Mouse (Mus musculus): ENCODE measurements around the gene Capn2. TPM values are rescaled to one million over a fixed set of nuclear protein-coding genes. Genes with fewer than 3 reads are reported as not detected.

Gene Capn2
- polyA plus RNA-seq, 1 experiment = 61.4 TPM

GRCm38 (mm10) chr1:182553649-182554375 is 36.4 kb upstream of the Capn2 start:
- TF ChIP-seq POLR2A (IDR thresholded peaks at IDR 0.05; ENCODE audit: extremely low read depth, insufficient read depth, low read length) (no peak), CTCF (IDR thresholded peaks at IDR 0.05; ENCODE audit: extremely low read depth, insufficient read depth, low read length) (peak; percentile 90)

GRCm38 (mm10) chr1:182550761-182551160 is 33.4 kb upstream of the Capn2 start:
- Histone ChIP-seq H3K27ac (ENCODE audit: insufficient read depth, low read length) (no peak overlapping the region), H3K4me3 (ENCODE audit: insufficient read depth, low read length) (no peak overlapping the region), H3K4me1 (ENCODE audit: control insufficient read depth, insufficient read depth, low read length) (no peaks in the 10 kb centered on the region)
- no peak for TF ChIP-seq POLR2A (IDR thresholded peaks at IDR 0.05; ENCODE audit: extremely low read depth, insufficient read depth, low read length)
- no peak for TF ChIP-seq CTCF (IDR thresholded peaks at IDR 0.05; ENCODE audit: extremely low read depth, insufficient read depth, low read length)

More at GRCm38 (mm10) chr1:182553649-182554375, 36.4 kb upstream of the Capn2 start:
- Histone ChIP-seq H3K27ac (ENCODE audit: insufficient read depth, low read length) (no peak overlapping the region), H3K4me1 (ENCODE audit: control insufficient read depth, insufficient read depth, low read length) (no peaks in the 10 kb centered on the region), H3K4me3 (ENCODE audit: insufficient read depth, low read length) (no peak overlapping the region)

- no peak for TF ChIP-seq CTCF (IDR thresholded peaks at IDR 0.05; ENCODE audit: extremely low read depth, insufficient read depth, low read length)
- no peak for TF ChIP-seq POLR2A (IDR thresholded peaks at IDR 0.05; ENCODE audit: extremely low read depth, insufficient read depth, low read length)
- H3K4me1 ChIP-seq (ENCODE audit: control insufficient read depth, insufficient read depth, low read length) = no peaks in the 10 kb centered on the region
- H3K4me3 ChIP-seq (ENCODE audit: insufficient read depth, low read length) = no peak overlapping the region
- no peak overlapping the region for H3K27ac ChIP-seq (ENCODE audit: insufficient read depth, low read length)
These were observed 26.5 kb upstream of the Capn2 start for GRCm38 (mm10) chr1:182543906-182544305.

DNA sequence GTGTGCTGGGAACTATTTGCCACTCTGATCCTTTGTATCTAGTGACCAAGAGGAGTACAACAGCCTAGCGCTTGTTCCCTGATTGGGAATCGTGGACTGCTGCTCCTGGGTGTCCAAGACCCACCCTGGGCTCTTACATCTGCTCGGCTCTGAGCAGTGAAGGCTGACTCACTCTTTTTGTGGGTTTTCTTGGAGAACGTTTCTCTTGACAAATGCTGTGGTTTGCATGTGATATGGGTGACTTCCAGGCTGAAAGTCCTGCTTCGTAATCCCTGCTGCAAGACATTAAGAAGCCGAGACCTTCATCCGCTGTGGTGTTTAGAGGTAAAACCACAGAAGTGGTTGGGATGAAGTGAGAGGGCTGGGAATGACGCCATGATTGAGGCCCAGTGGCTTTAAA is 25.7 kb upstream of the Capn2 start:
- no peak overlapping the region for H3K4me3 ChIP-seq (ENCODE audit: insufficient read depth, low read length)
- TF ChIP-seq POLR2A (IDR thresholded peaks at IDR 0.05; ENCODE audit: extremely low read depth, insufficient read depth, low read length) (no peak), CTCF (IDR thresholded peaks at IDR 0.05; ENCODE audit: extremely low read depth, insufficient read depth, low read length) (no peak)

DNA sequence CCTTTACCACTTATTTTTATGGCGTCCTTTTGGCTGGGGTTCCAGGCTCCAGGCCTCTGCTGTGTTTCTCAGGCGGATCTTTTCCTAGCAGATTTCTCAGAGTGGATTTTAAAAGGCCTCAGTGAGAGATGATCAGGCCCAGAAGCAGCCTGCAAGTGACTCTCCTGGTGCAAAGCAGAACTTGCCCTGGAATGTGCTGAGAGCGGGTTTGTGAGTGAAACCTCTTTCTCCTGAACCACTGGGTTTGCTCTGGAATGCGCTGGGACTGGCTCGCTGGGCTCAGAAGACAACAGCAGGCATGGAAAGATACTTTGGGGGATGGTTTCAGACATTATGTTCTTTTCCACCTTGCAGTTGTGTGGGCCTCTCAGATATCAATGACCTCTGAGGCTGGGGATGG is 24.7 kb upstream of the Capn2 start:
- no peak for TF ChIP-seq CTCF (IDR thresholded peaks at IDR 0.05; ENCODE audit: extremely low read depth, insufficient read depth, low read length)
- no peak for TF ChIP-seq POLR2A (IDR thresholded peaks at IDR 0.05; ENCODE audit: extremely low read depth, insufficient read depth, low read length)
- no peak overlapping the region for H3K27ac ChIP-seq (ENCODE audit: insufficient read depth, low read length)
- no peak overlapping the region for H3K4me3 ChIP-seq (ENCODE audit: insufficient read depth, low read length)
- no peaks in the 10 kb centered on the region for H3K4me1 ChIP-seq (ENCODE audit: control insufficient read depth, insufficient read depth, low read length)

More for the DNA sequence above, 25.7 kb upstream of the Capn2 start:
- no peak overlapping the region for H3K27ac ChIP-seq (ENCODE audit: insufficient read depth, low read length)
- no peaks in the 10 kb centered on the region for H3K4me1 ChIP-seq (ENCODE audit: control insufficient read depth, insufficient read depth, low read length)

- H3K27ac ChIP-seq (ENCODE audit: insufficient read depth, low read length) = no peak overlapping the region
- TF ChIP-seq POLR2A (IDR thresholded peaks at IDR 0.05; ENCODE audit: extremely low read depth, insufficient read depth, low read length) (peak; percentile 59; the same call in 1 of the 2 replicates), CTCF (IDR thresholded peaks at IDR 0.05; ENCODE audit: extremely low read depth, insufficient read depth, low read length) (peak; percentile 77)
- H3K4me3 ChIP-seq (ENCODE audit: insufficient read depth, low read length) = peak overlapping the region; percentile 50
- no peaks in the 10 kb centered on the region for H3K4me1 ChIP-seq (ENCODE audit: control insufficient read depth, insufficient read depth, low read length)
These were observed 21.9 kb upstream of the Capn2 start for GRCm38 (mm10) chr1:182539023-182539940.

DNA sequence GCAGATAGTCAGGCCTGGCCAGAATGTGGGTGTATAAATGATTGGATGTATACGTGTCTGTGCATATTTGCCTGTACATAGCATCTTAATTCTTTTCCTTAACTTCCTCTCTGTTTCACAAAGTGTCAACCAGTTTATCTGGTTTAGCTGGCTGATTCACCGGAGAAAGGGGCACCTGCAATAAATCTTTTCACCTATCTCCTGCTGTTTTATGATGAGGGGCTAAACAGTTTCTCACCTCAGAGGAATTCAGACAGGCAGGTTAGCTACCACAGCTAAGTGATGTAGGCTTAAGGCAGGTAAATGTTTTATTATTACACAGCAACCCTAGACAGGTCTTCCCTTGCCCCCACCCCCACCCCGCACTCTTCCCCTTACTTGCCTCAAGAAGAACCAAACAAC is 17.7 kb upstream of the Capn2 start:
- H3K4me1 ChIP-seq (ENCODE audit: control insufficient read depth, insufficient read depth, low read length) = no peaks in the 10 kb centered on the region

GRCm38 (mm10) chr1:182533583-182533982 is 16.2 kb upstream of the Capn2 start:
- no peak overlapping the region for H3K27ac ChIP-seq (ENCODE audit: insufficient read depth, low read length)
- no peaks in the 10 kb centered on the region for H3K4me1 ChIP-seq (ENCODE audit: control insufficient read depth, insufficient read depth, low read length)
- no peak overlapping the region for H3K4me3 ChIP-seq (ENCODE audit: insufficient read depth, low read length)
- no peak for TF ChIP-seq POLR2A (IDR thresholded peaks at IDR 0.05; ENCODE audit: extremely low read depth, insufficient read depth, low read length)
- no peak for TF ChIP-seq CTCF (IDR thresholded peaks at IDR 0.05; ENCODE audit: extremely low read depth, insufficient read depth, low read length)

More for the DNA sequence above, 17.7 kb upstream of the Capn2 start:
- TF ChIP-seq CTCF (IDR thresholded peaks at IDR 0.05; ENCODE audit: extremely low read depth, insufficient read depth, low read length) (no peak), POLR2A (IDR thresholded peaks at IDR 0.05; ENCODE audit: extremely low read depth, insufficient read depth, low read length) (no peak)
- Histone ChIP-seq H3K27ac (ENCODE audit: insufficient read depth, low read length) (no peak overlapping the region), H3K4me3 (ENCODE audit: insufficient read depth, low read length) (no peak overlapping the region)

DNA sequence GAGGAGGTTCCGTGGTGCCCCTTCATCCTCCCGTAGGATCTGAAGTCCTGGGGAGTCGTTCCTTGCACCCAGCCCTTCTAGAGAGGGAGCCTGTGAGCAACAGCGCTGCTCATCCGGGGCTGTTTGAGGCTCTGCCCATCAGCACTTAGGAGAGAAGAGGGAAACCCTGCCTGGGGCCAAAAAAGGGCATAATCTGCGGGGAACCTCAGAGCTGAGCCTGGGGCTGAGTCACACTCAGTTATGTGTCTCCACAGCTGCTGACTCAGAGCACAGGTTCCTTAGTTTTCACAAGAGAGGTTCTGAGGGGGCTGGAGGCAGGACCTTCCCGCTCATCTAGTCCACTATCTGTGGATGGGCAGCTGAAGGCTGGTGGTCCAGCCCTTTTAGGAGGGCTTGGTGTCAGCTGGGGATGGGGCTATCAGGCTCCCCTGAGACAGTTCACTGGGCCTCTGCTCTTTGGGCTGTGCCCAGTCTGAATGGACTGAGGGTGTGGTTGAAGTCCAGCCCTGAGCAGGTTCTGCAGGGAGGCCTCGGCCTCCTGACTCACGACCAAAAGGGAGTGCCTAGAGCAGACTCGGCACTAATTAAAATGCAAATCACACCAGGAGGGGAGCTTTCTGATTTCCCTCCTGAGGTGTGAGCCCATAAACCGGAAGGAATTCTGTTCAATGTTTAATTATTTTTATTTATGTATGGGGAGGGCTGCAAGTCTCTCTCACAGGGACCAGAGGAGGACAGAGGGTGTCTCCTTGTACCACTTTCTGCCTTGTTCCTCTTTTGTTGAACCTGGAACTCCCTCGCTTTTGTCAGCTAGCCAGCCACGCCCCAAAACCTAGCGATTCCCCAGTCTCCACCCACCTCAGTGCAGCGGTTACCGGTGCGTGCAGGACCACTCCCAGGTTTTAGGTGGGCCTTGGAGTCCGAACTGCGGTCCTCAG is 10.8 kb upstream of the Capn2 start:
- Histone ChIP-seq H3K27ac (ENCODE audit: insufficient read depth, low read length) (no peak overlapping the region), H3K4me1 (ENCODE audit: control insufficient read depth, insufficient read depth, low read length) (no peaks in the 10 kb centered on the region), H3K4me3 (ENCODE audit: insufficient read depth, low read length) (no peak overlapping the region)
- TF ChIP-seq CTCF (IDR thresholded peaks at IDR 0.05; ENCODE audit: extremely low read depth, insufficient read depth, low read length) (no peak), POLR2A (IDR thresholded peaks at IDR 0.05; ENCODE audit: extremely low read depth, insufficient read depth, low read length) (no peak)

All from cortical plate, adult 2 months (tissue).